Mouse (Mus musculus) liver, embryonic 14.5 days (tissue): ENCODE data around the gene Tyw1. TPM values are rescaled to one million over a fixed set of nuclear protein-coding genes. Genes with fewer than 3 reads are reported as not detected.

Experiments
- ATAC-seq: fragments of 200-750 bp; cut with Nextera tagmentation; 2 replicates; pipeline ENCODE4 v1.8.0; 2017; ENCODE audit warnings: moderate number of reproducible peaks, mild to moderate bottlenecking, moderate library complexity; ENCODE audit not compliant: insufficient read depth
- DNase-seq, 3 experiments: peaks; one replicate each; pipeline ENCODE4 v3.0.0-alpha.2; 2012 to 2013; ENCODE audit warnings: low read depth in 3 of 3, low spot score in 3 of 3
- H3K27ac ChIP-seq: fragments of 300-500 bp; sonication (generic); 2 replicates; pipeline ENCODE4 v1.5.1; 2014; ENCODE audit warnings: moderate library complexity, mild to moderate bottlenecking, control low read depth, inconsistent platforms
- H3K27me3 ChIP-seq: fragments of 300-500 bp; sonication (generic); 2 replicates; pipeline ENCODE4 v1.6.1; 2014; ENCODE audit warnings: mild to moderate bottlenecking, low read length, moderate library complexity; ENCODE audit not compliant: control insufficient read depth, insufficient read depth
- H3K36me3 ChIP-seq: fragments of 300-500 bp; sonication (generic); replicated peaks from 2 replicates; pipeline ENCODE4 v1.6.1; 2014; ENCODE audit warnings: low read depth; ENCODE audit not compliant: control insufficient read depth, insufficient read depth
- H3K4me1 ChIP-seq, 2 experiments: fragments of 200-500 bp in 1 of 2; fragments of 300-500 bp in 1 of 2; sonication (generic) in 1 of 2; replicated peaks; 2 replicates each; pipeline ENCODE4 v1.6.1; 2012 to 2014; ENCODE audit warnings: antibody characterized with exemption in 1 of 2, inconsistent platforms in 1 of 2, low read length in 1 of 2; ENCODE audit not compliant: control insufficient read depth in 2 of 2, insufficient read depth in 2 of 2
- H3K4me2 ChIP-seq: fragments of 300-500 bp; sonication (generic); 2 replicates; pipeline ENCODE4 v1.6.1; 2014; ENCODE audit warnings: low read depth, mild to moderate bottlenecking, control low read depth, moderate library complexity
- H3K4me3 ChIP-seq, 2 experiments: fragments of 200-500 bp in 1 of 2; fragments of 300-500 bp in 1 of 2; sonication (generic) in 1 of 2; 2 replicates each; pipeline ENCODE4 v1.5.1; 2012 to 2014; ENCODE audit warnings: low read depth in 2 of 2, low read length in 2 of 2, mild to moderate bottlenecking in 2 of 2, control low read depth in 1 of 2, inconsistent platforms in 1 of 2, moderate library complexity in 1 of 2; ENCODE audit not compliant: insufficient read depth in 1 of 2
- H3K9ac ChIP-seq: fragments of 300-500 bp; sonication (generic); replicated peaks from 2 replicates; pipeline ENCODE4 v1.6.1; 2014; ENCODE audit warnings: mild to moderate bottlenecking, control low read depth, moderate library complexity
- H3K9me3 ChIP-seq: fragments of 300-500 bp; sonication (generic); 2 replicates; pipeline ENCODE4 v1.6.1; 2016; ENCODE audit warnings: low read length, mixed read lengths; ENCODE audit not compliant: control insufficient read depth
- CTCF ChIP-seq: IDR thresholded peaks from 2 replicates; pipeline ENCODE4 v1.5.1; 2016; ENCODE audit warnings: antibody characterized with exemption, low read depth, control low read depth
- EP300 ChIP-seq: IDR thresholded peaks from 2 replicates; pipeline ENCODE4 v1.6.1; 2016; ENCODE audit warnings: antibody characterized with exemption, low read depth
- WGBS: fragments of 180-500 bp; shearing (Covaris S2); extraction: QIAGEN DNeasy Blood & Tissue Kit; methylation state at CpG from one replicate; pipeline ENCODE4 v1.1.7; 2014; ENCODE audit not compliant: insufficient replicate concordance; 5-methylcytosine and 5-hydroxymethylcytosine counted together
- polyA plus RNA-seq, 2 experiments: library from polyadenylated mRNA; depleted of rRNA in 1 of 2; stranded (reverse) in 1 of 2; unstranded in 1 of 2; fragments of >200 nt; fragmentation: Nextera tagmentation in 1 of 2; extraction: Ambion mirVana in 1 of 2; gene quantifications; 2 replicates each; pipeline versions ENCODE4 v1.2.1 to v1.2.3; 2012 to 2014

Gene Tyw1
- polyA plus RNA-seq (2012; rRNA removed) (5.1 and 6.8 TPM in 2 replicates), polyA plus RNA-seq (2014; fragmentation: Nextera tagmentation; extraction: Ambion mirVana) (12.1 and 13.5 TPM in 2 replicates)

DNA sequence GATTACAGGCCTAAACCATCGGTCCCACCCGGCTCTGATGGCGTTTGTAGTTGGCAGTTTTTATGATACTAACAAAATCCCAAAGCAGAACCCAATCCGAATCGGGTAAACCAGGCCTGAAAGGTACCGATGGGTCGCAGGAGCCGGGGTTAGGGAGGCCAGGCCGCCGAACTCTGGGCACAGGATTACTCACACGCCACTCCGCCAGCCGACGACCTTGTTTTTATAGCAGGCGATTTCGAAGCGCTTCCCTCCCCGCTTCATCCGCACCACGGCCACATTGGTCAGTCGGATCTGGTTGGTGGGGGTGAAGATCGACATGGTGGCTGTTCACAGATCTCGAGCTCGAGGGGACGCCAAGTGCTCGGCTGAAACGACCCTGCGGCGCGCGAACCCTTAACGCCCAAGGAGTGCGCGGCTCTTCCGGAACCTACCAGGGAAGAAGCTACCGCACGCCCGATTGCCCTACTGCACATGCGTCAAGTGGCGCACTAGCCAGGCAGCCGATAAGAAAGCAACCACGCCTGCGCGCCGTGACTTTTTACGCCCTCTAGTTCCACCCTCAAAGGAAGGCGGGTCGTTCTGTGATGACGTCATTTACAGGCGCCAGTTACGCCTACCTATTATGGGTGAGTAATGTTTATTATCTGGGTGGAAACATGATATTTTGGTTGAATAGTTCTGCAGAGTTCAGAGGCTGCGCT, at the start of gene Tyw1, which contains the start of gene Sbds:
Tyw1 (plus strand) TSS at position 603 of the 704 bp plus-strand sequence.
Sbds (minus strand) TSS at position 514 of the 704 bp plus-strand sequence.
- Histone ChIP-seq H3K27ac (peak within 1 kb of the TSS; percentile 91), H3K4me1 (peaks cover 5 to 21% of the 10 kb centered on the region in 2 experiments), H3K9me3 (no peaks in the 10 kb centered on the region), H3K4me3 (peak within 1 kb of the TSS; percentile 90 to 91), H3K27me3 (no peaks in the 10 kb centered on the region), H3K9ac (peak within 1 kb of the TSS; percentile 93), H3K4me2 (peak within 1 kb of the TSS; percentile 99), H3K36me3 (peaks cover 36% of the 10 kb centered on the region)
- no peak for TF ChIP-seq EP300
- peak; percentile 34; the same call in 1 of the 2 replicates for TF ChIP-seq CTCF
- DNase-seq (peak; percentile 99), ATAC-seq (peak; percentile 84)
- under 1% methylated on average over 52 of the region's 52 CpGs for WGBS

DNA sequence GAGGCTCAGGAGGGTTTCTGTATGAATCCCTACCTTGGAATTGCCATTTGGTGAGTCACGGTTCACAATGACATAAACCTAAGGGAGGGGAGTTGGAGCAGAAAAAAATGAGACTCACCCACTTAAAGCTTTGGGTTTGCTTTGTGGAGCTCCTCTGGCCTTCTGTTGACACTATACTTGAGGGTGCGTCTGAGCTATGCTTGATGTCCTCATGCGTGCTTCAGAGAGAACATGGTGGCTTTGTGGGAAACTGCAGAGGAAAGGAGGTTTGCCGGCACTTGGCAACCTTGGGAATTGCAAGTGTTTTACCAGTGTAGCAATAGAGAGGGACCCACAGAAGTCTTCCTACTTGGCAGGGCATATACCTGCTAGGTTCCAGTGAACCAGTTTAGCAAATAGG, 48.1 kb upstream of the Tyw1 start:
- no peak for ATAC-seq
- H3K9ac ChIP-seq = no peak overlapping the region
- H3K4me1 ChIP-seq = peaks cover 0 to 7% of the 10 kb centered on the region in 2 experiments; a peak in 2 of 4 replicates
- no peaks in the 10 kb centered on the region for H3K9me3 ChIP-seq
- no peak overlapping the region for H3K27ac ChIP-seq
- WGBS = 93% methylated on average over 4 of the region's 4 CpGs
- TF ChIP-seq CTCF (no peak), EP300 (no peak)
- H3K4me2 ChIP-seq = no peak overlapping the region
- H3K27me3 ChIP-seq = no peaks in the 10 kb centered on the region
- H3K4me3 ChIP-seq = no peak overlapping the region
- no peak for DNase-seq
- peaks cover 58% of the 10 kb centered on the region for H3K36me3 ChIP-seq

DNA sequence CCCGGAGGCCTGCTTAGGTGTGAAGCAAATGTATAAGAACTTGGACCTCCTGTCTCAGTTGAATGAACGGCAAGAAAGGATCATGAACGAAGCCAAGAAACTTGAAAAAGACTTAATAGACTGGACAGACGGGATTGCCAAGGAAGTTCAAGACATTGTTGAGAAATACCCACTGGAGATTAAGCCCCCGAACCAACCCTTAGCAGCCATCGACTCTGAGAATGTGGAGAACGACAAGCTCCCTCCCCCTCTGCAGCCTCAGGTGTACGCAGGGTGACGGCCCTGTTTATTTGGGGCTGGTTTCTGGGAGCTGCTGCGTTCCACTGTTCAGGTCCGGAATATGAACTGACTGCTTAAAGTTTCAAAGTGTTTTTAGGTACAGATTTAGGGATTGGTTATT, 42.5 kb upstream of the Tyw1 start:
- Histone ChIP-seq H3K4me1 (no peaks in the 10 kb centered on the region), H3K4me3 (no peak overlapping the region), H3K4me2 (no peak overlapping the region), H3K36me3 (peaks cover 46% of the 10 kb centered on the region), H3K27ac (no peak overlapping the region), H3K9me3 (no peaks in the 10 kb centered on the region), H3K9ac (no peak overlapping the region), H3K27me3 (no peaks in the 10 kb centered on the region)
- WGBS = 85% methylated on average over 11 of the region's 11 CpGs
- DNase-seq (no peak), ATAC-seq (no peak)
- TF ChIP-seq EP300 = no peak
- no peak for TF ChIP-seq CTCF

DNA sequence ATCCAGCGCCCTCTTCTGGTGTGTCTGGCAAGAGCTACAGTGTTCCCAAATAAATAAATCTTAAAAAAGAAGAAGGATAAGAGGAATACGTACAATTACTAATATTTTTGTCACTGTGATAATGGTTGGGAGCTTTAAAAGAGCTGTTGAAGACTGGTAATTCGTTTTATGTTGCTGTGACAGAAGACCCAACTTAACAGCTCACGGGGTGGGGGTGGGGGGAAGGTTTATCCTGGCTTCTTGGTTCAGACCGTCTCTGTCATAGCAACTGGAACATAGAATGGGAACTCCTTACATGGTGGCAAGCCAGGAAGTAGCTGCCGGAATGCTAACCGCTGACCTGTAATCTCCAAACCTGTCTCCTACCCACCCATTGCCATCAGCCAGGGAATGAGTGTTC, 38.6 kb upstream of the Tyw1 start, which contains the start of gene Tmem248:
Tmem248 (plus strand) TSS at position 301 of the 400 bp plus-strand sequence.
- Histone ChIP-seq H3K9ac (no peak within 1 kb of the TSS), H3K27me3 (no peaks in the 10 kb centered on the region), H3K27ac (no peak within 1 kb of the TSS), H3K4me3 (no peak within 1 kb of the TSS), H3K36me3 (peaks cover 13% of the 10 kb centered on the region), H3K9me3 (no peaks in the 10 kb centered on the region), H3K4me1 (peaks cover 7 to 9% of the 10 kb centered on the region in 2 experiments), H3K4me2 (no peak within 1 kb of the TSS)
- WGBS = 72% methylated on average over 7 of the region's 7 CpGs
- DNase-seq (no peak), ATAC-seq (no peak)
- TF ChIP-seq CTCF (no peak), EP300 (no peak)

DNA sequence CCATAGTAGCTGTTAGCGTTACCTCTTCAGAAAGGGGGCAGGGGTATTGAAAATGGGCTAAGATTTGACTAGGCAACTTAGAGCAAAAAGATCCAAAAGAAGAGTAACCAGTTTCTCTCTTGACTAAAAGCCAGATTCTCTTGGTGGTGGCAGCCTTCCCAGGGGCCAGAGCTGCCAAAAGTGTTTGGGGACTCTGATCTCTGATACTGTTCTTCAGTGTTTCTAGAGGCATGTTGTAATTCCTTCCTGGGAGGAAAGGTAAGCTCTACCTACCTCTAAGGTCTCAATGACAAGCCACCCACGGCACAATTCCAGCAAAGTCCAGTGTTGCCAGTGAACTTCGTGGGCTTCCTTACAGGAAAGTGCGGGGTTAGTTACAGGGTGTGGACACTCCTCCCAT, 38.0 kb upstream of the Tyw1 start:
- no peak for DNase-seq
- 80% methylated on average over 4 of the region's 4 CpGs for WGBS
- no peaks in the 10 kb centered on the region for H3K9me3 ChIP-seq

More for the DNA sequence above, 38.0 kb upstream of the Tyw1 start:
- no peak overlapping the region for H3K4me2 ChIP-seq
- no peak for ATAC-seq
- no peak overlapping the region for H3K27ac ChIP-seq
- H3K27me3 ChIP-seq = no peaks in the 10 kb centered on the region
- peaks cover 8 to 9% of the 10 kb centered on the region in 2 experiments for H3K4me1 ChIP-seq
- H3K9ac ChIP-seq = no peak overlapping the region
- TF ChIP-seq EP300 = no peak
- no peak for TF ChIP-seq CTCF
- peaks cover 8% of the 10 kb centered on the region; the same call in 1 of the 2 replicates for H3K36me3 ChIP-seq
- H3K4me3 ChIP-seq = no peak overlapping the region
